Mouse (Mus musculus) liver, embryonic 16.5 days (tissue): Measurements from ENCODE around the gene Dlgap1. TPM values are rescaled to one million over a fixed set of nuclear protein-coding genes. Genes with fewer than 3 reads are reported as not detected.

ENCODE experiments used
- ATAC-seq: fragments of 200-750 bp; cut with Nextera tagmentation; 2 replicates; pipeline ENCODE4 v1.8.0; 2017; ENCODE audit warnings: low read depth, mild to moderate bottlenecking, moderate number of reproducible peaks, moderate library complexity
- H3K27ac ChIP-seq: fragments of 300-500 bp; sonication (generic); 2 replicates; pipeline ENCODE4 v1.5.1; 2014; ENCODE audit warnings: mild to moderate bottlenecking, low read length
- H3K27me3 ChIP-seq: fragments of 300-500 bp; sonication (generic); 2 replicates; pipeline ENCODE4 v1.6.1; 2014; ENCODE audit warnings: low read depth, low read length, mixed read lengths; ENCODE audit not compliant: control insufficient read depth, insufficient read depth
- H3K36me3 ChIP-seq: fragments of 300-500 bp; sonication (generic); 2 replicates; pipeline ENCODE4 v1.6.1; 2014; ENCODE audit warnings: mild to moderate bottlenecking; ENCODE audit not compliant: control insufficient read depth, insufficient read depth
- H3K4me1 ChIP-seq: fragments of 300-500 bp; sonication (generic); 2 replicates; pipeline ENCODE4 v1.6.1; 2014; ENCODE audit warnings: low read depth, low read length, mixed read lengths; ENCODE audit not compliant: control insufficient read depth
- H3K4me2 ChIP-seq: fragments of 300-500 bp; sonication (generic); 2 replicates; pipeline ENCODE4 v1.6.1; 2014; ENCODE audit warnings: low read depth, low read length, mixed read lengths
- H3K4me3 ChIP-seq: fragments of 300-500 bp; sonication (generic); 2 replicates; pipeline ENCODE4 v1.5.1; 2014; ENCODE audit warnings: low read depth, mild to moderate bottlenecking, low read length
- H3K9ac ChIP-seq: fragments of 300-500 bp; sonication (generic); 2 replicates; pipeline ENCODE4 v1.6.1; 2014; ENCODE audit warnings: low read depth, low read length
- H3K9me3 ChIP-seq: fragments of 300-500 bp; sonication (generic); replicated peaks from 2 replicates; pipeline ENCODE4 v1.6.1; 2016; ENCODE audit warnings: low read length; ENCODE audit not compliant: control insufficient read depth
- WGBS: fragments of 180-500 bp; shearing (Covaris S2); extraction: QIAGEN DNeasy Blood & Tissue Kit; methylation state at CpG from one replicate; pipeline ENCODE4 v1.1.7; 2014; ENCODE audit not compliant: insufficient replicate concordance; 5-methylcytosine and 5-hydroxymethylcytosine counted together
- polyA plus RNA-seq: library from polyadenylated mRNA; unstranded; fragments of >200 nt; fragmentation: Nextera tagmentation; extraction: Ambion mirVana; gene quantifications from 2 replicates; pipeline ENCODE4 v1.2.1, GENCODE M21; 2015

Gene Dlgap1
- polyA plus RNA-seq, 1 experiment from 2014 or later = 0.09 TPM

GRCm38 (mm10) chr17:70633181-70633944, 664.5 kb downstream of the Dlgap1 start:
- no peak overlapping the region for H3K4me3 ChIP-seq
- ATAC-seq = no peak
- H3K4me1 ChIP-seq = no peaks in the 10 kb centered on the region
- H3K27ac ChIP-seq = no peak overlapping the region
- WGBS = 18% methylated on average over 9 of the region's 9 CpGs
- H3K36me3 ChIP-seq = no peaks in the 10 kb centered on the region
- H3K4me2 ChIP-seq = no peak overlapping the region
- no peak overlapping the region for H3K9ac ChIP-seq
- H3K9me3 ChIP-seq = no peaks in the 10 kb centered on the region
- no peaks in the 10 kb centered on the region for H3K27me3 ChIP-seq

GRCm38 (mm10) chr17:70643211-70643610, 674.3 kb downstream of the Dlgap1 start:
- H3K27ac ChIP-seq = no peak overlapping the region
- H3K4me1 ChIP-seq = no peaks in the 10 kb centered on the region
- 41% methylated on average over 1 of the region's 1 CpGs for WGBS
- no peak overlapping the region for H3K4me2 ChIP-seq
- no peaks in the 10 kb centered on the region for H3K9me3 ChIP-seq
- H3K36me3 ChIP-seq = no peaks in the 10 kb centered on the region
- no peaks in the 10 kb centered on the region for H3K27me3 ChIP-seq
- no peak for ATAC-seq
- no peak overlapping the region for H3K9ac ChIP-seq
- no peak overlapping the region for H3K4me3 ChIP-seq

- Histone ChIP-seq H3K36me3 (no peaks in the 10 kb centered on the region), H3K4me3 (no peak overlapping the region), H3K9ac (no peak overlapping the region), H3K27me3 (no peaks in the 10 kb centered on the region), H3K4me1 (no peaks in the 10 kb centered on the region), H3K4me2 (no peak overlapping the region), H3K9me3 (no peaks in the 10 kb centered on the region), H3K27ac (no peak overlapping the region)
- 33% methylated on average over 4 of the region's 4 CpGs for WGBS
- no peak for ATAC-seq
Measured at GRCm38 (mm10) chr17:70646641-70647040, 677.8 kb downstream of the Dlgap1 start.

- Histone ChIP-seq H3K9me3 (no peaks in the 10 kb centered on the region), H3K9ac (no peak overlapping the region), H3K4me3 (no peak overlapping the region), H3K4me1 (no peaks in the 10 kb centered on the region), H3K27ac (no peak overlapping the region), H3K36me3 (no peaks in the 10 kb centered on the region), H3K4me2 (no peak overlapping the region), H3K27me3 (no peaks in the 10 kb centered on the region)
- ATAC-seq = no peak
- WGBS = 47% methylated on average over 3 of the region's 3 CpGs
Measured at GRCm38 (mm10) chr17:70661382-70661781, 692.5 kb downstream of the Dlgap1 start.

- no peak for ATAC-seq
- no peaks in the 10 kb centered on the region for H3K27me3 ChIP-seq
- H3K9ac ChIP-seq = no peak overlapping the region
- 64% methylated on average over 6 of the region's 6 CpGs for WGBS
- no peaks in the 10 kb centered on the region for H3K4me1 ChIP-seq
- H3K36me3 ChIP-seq = no peaks in the 10 kb centered on the region
- H3K4me2 ChIP-seq = no peak overlapping the region
- no peak overlapping the region for H3K27ac ChIP-seq
- H3K9me3 ChIP-seq = no peaks in the 10 kb centered on the region
- no peak overlapping the region for H3K4me3 ChIP-seq
Measured at GRCm38 (mm10) chr17:70663992-70664391, 695.1 kb downstream of the Dlgap1 start.

- Histone ChIP-seq H3K4me3 (no peak overlapping the region), H3K9me3 (no peaks in the 10 kb centered on the region), H3K27me3 (no peaks in the 10 kb centered on the region), H3K9ac (no peak overlapping the region), H3K36me3 (no peaks in the 10 kb centered on the region), H3K27ac (no peak overlapping the region), H3K4me1 (no peaks in the 10 kb centered on the region), H3K4me2 (no peak overlapping the region)
- no peak for ATAC-seq
Measured at GRCm38 (mm10) chr17:70664484-70665040, 695.7 kb downstream of the Dlgap1 start.

GRCm38 (mm10) chr17:70673985-70674384, 705.1 kb downstream of the Dlgap1 start:
- ATAC-seq = no peak
- 75% methylated on average over 13 of the region's 13 CpGs for WGBS

GRCm38 (mm10) chr17:70676522-70676921, 707.6 kb downstream of the Dlgap1 start:
- H3K4me1 ChIP-seq = no peaks in the 10 kb centered on the region
- H3K9ac ChIP-seq = no peak overlapping the region
- H3K4me2 ChIP-seq = no peak overlapping the region
- H3K9me3 ChIP-seq = no peaks in the 10 kb centered on the region
- no peak overlapping the region for H3K4me3 ChIP-seq
- no peaks in the 10 kb centered on the region for H3K36me3 ChIP-seq
- H3K27me3 ChIP-seq = no peaks in the 10 kb centered on the region
- no peak overlapping the region for H3K27ac ChIP-seq
- ATAC-seq = no peak
- 36% methylated on average over 2 of the region's 2 CpGs for WGBS

More at GRCm38 (mm10) chr17:70673985-70674384, 705.1 kb downstream of the Dlgap1 start:
- H3K9ac ChIP-seq = no peak overlapping the region
- H3K27ac ChIP-seq = no peak overlapping the region
- no peak overlapping the region for H3K4me3 ChIP-seq
- no peaks in the 10 kb centered on the region for H3K36me3 ChIP-seq
- H3K4me2 ChIP-seq = no peak overlapping the region
- no peaks in the 10 kb centered on the region for H3K27me3 ChIP-seq
- no peaks in the 10 kb centered on the region for H3K9me3 ChIP-seq
- H3K4me1 ChIP-seq = no peaks in the 10 kb centered on the region

GRCm38 (mm10) chr17:70683561-70684167, 714.8 kb downstream of the Dlgap1 start:
- Histone ChIP-seq H3K4me1 (no peaks in the 10 kb centered on the region), H3K27ac (no peak overlapping the region), H3K9me3 (no peaks in the 10 kb centered on the region), H3K4me3 (no peak overlapping the region), H3K9ac (no peak overlapping the region), H3K36me3 (no peaks in the 10 kb centered on the region), H3K27me3 (no peaks in the 10 kb centered on the region), H3K4me2 (no peak overlapping the region)
- WGBS = 12% methylated on average over 15 of the region's 15 CpGs
- no peak for ATAC-seq
